Mouse (Mus musculus) E14TG2a.4 (cell line): ENCODE measurements at regions not wholly inside any gene's neighbourhood (a gene's known extent, or its start where the extent isn't known, plus 50 kb on each side); places are given as distances from the start of the nearest gene placed in this dataset.

Source experiments
- H3K27me3 ChIP-seq: 2 replicates; pipeline ENCODE4 v1.6.1; 2014; ENCODE audit warnings: low read length, control low read depth; ENCODE audit not compliant: insufficient read depth
- H3K36me3 ChIP-seq: 2 replicates; pipeline ENCODE4 v1.6.1; 2014; ENCODE audit warnings: low read length, control low read depth; ENCODE audit not compliant: insufficient read depth
- H3K4me1 ChIP-seq: replicated peaks from 2 replicates; pipeline ENCODE4 v1.6.1; 2014; ENCODE audit warnings: low read depth, low read length, control low read depth
- H3K4me3 ChIP-seq: replicated peaks from 2 replicates; pipeline ENCODE4 v1.5.1; 2014; ENCODE audit warnings: mild to moderate bottlenecking, low read length
- H3K9me3 ChIP-seq: 2 replicates; pipeline ENCODE4 v1.6.1; 2014; ENCODE audit warnings: low read length, control low read depth
- CTCF ChIP-seq: conservative IDR thresholded peaks from 2 replicates; pipeline ENCODE4 v1.5.1; 2014; ENCODE audit warnings: low read length
- NANOG ChIP-seq: IDR thresholded peaks from 2 replicates; pipeline ENCODE4 v1.6.1; 2014; ENCODE audit warnings: borderline replicate concordance, low read length, mixed read lengths
- POU5F1 ChIP-seq: IDR thresholded peaks from 2 replicates; pipeline ENCODE4 v1.6.1; 2014; ENCODE audit warnings: low read length, borderline replicate concordance

DNA sequence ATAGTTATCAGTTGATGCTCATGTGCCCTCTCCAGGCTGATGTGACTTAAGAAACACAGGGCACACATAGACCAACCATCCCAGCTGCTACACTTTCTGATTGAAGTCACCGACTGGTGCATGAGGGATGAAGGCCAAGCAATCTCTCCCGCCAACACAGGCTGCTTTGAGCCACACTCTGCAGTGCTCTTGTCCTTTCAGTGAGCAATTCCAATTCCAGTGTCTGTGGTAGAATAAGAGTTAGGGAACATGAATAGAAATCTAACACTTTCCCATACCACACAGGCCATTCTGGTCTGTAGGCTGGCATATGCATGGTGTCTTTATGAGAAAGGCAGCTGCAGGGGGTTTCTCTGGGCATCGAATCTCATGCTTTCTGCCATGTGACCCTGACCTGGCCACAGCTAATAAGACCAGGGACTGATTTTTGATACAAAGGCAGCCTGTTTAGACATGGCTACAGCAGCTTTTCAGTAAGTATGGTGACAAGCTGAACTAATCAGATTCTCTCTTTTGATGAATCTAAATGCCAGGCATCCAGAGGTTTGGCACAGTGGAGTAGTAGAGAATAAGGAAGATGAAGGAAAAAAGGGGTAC lies 190.5 kb upstream of the Xrcc4 start:
- TF ChIP-seq POU5F1 (no peak), NANOG (no peak)

GRCm38 (mm10) chr13:90279355-90279754 lies 189.9 kb upstream of the Xrcc4 start:
- peaks cover 15% of the 10 kb centered on the region for H3K9me3 ChIP-seq
- H3K4me3 ChIP-seq: no peak overlapping the region
- H3K36me3 ChIP-seq: no peaks in the 10 kb centered on the region
- TF ChIP-seq NANOG (no peak), POU5F1 (no peak), CTCF (no peak)
- peaks cover 7% of the 10 kb centered on the region for H3K4me1 ChIP-seq
- H3K27me3 ChIP-seq: no peaks in the 10 kb centered on the region

More for the DNA sequence above, 190.5 kb upstream of the Xrcc4 start:
- no peak overlapping the region for H3K4me3 ChIP-seq
- no peaks in the 10 kb centered on the region for H3K27me3 ChIP-seq
- no peaks in the 10 kb centered on the region for H3K36me3 ChIP-seq
- peaks cover 20% of the 10 kb centered on the region for H3K9me3 ChIP-seq
- H3K4me1 ChIP-seq: peaks cover 7% of the 10 kb centered on the region

DNA sequence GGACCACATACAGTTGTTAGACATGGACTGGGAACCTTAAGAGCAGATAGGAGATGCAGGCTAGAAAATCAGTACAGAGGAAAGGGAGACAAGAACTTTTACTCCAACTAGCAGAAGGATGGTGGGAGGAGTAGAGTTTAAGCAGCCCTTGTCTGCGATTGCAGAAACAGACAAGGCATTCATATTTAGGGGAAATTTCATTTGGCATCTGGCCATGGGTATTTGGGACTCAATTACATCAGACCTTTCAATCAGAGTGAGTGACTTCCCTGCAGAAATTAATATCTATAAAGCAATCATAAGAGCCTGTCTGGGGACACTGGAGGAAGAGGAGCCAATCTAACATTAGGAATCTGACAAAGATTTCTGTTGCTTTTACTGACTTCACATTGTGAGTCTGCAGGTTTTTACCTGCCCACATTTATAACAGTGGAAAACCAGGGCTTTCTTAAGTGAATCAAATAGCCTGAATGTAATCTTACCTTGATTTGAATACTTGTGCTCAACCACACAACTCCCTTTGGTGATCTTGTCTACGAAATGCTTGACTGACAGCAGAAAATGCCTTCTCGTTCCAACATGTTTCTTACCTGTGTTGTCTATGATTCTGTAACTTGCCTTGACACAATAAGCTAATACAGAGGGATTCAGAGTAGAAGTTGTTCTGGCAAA lies 169.8 kb upstream of the Xrcc4 start:
- no peaks in the 10 kb centered on the region for H3K9me3 ChIP-seq
- H3K36me3 ChIP-seq: no peaks in the 10 kb centered on the region
- TF ChIP-seq NANOG (no peak), POU5F1 (no peak), CTCF (no peak)
- H3K4me1 ChIP-seq: no peaks in the 10 kb centered on the region
- H3K4me3 ChIP-seq: no peak overlapping the region
- H3K27me3 ChIP-seq: no peaks in the 10 kb centered on the region

- Histone ChIP-seq H3K4me3 (no peak overlapping the region), H3K27me3 (no peaks in the 10 kb centered on the region), H3K36me3 (no peaks in the 10 kb centered on the region), H3K9me3 (peaks cover 6% of the 10 kb centered on the region; the same call in 1 of the 2 replicates), H3K4me1 (no peaks in the 10 kb centered on the region)
- TF ChIP-seq CTCF (no peak), POU5F1 (no peak), NANOG (no peak)
Observed at GRCm38 (mm10) chr13:90252981-90253380, 163.6 kb upstream of the Xrcc4 start.

- Histone ChIP-seq H3K4me1 (0 out of 2 replicates have a peak, but pooled peaks cover 6% of the 10 kb centered on the region), H3K4me3 (no peak overlapping the region), H3K27me3 (no peaks in the 10 kb centered on the region), H3K36me3 (no peaks in the 10 kb centered on the region), H3K9me3 (peaks cover 41% of the 10 kb centered on the region)
- TF ChIP-seq NANOG (peak; percentile 98), POU5F1 (no peak), CTCF (no peak)
Observed at GRCm38 (mm10) chr13:90245997-90246765, 156.8 kb upstream of the Xrcc4 start.

GRCm38 (mm10) chr13:90238331-90238730 lies 148.9 kb upstream of the Xrcc4 start:
- H3K27me3 ChIP-seq: no peaks in the 10 kb centered on the region
- peaks cover 9% of the 10 kb centered on the region; the same call in 1 of the 2 replicates for H3K9me3 ChIP-seq
- no peak for TF ChIP-seq POU5F1
- TF ChIP-seq CTCF: no peak
- TF ChIP-seq NANOG: no peak
- no peaks in the 10 kb centered on the region for H3K36me3 ChIP-seq
- no peaks in the 10 kb centered on the region for H3K4me1 ChIP-seq
- H3K4me3 ChIP-seq: no peak overlapping the region

GRCm38 (mm10) chr13:90233986-90234385 lies 144.6 kb upstream of the Xrcc4 start:
- TF ChIP-seq CTCF (no peak), NANOG (no peak), POU5F1 (no peak)
- H3K4me1 ChIP-seq: no peaks in the 10 kb centered on the region
- H3K27me3 ChIP-seq: no peaks in the 10 kb centered on the region
- no peak overlapping the region for H3K4me3 ChIP-seq
- H3K36me3 ChIP-seq: no peaks in the 10 kb centered on the region
- H3K9me3 ChIP-seq: no peaks in the 10 kb centered on the region

GRCm38 (mm10) chr13:90233561-90233960 lies 144.2 kb upstream of the Xrcc4 start:
- H3K4me3 ChIP-seq: no peak overlapping the region
- H3K4me1 ChIP-seq: no peaks in the 10 kb centered on the region
- H3K27me3 ChIP-seq: no peaks in the 10 kb centered on the region
- H3K36me3 ChIP-seq: no peaks in the 10 kb centered on the region
- H3K9me3 ChIP-seq: no peaks in the 10 kb centered on the region
- no peak for TF ChIP-seq POU5F1
- TF ChIP-seq CTCF: no peak
- TF ChIP-seq NANOG: no peak
